Mouse (Mus musculus) heart, postnatal 0 days (tissue): Measurements from ENCODE around the gene Nsf.

Experiments
- CTCF ChIP-seq: IDR thresholded peaks from 2 replicates; pipeline ENCODE4 v1.5.1; 2016; ENCODE audit warnings: antibody characterized with exemption, control low read depth, low read depth
- EP300 ChIP-seq: IDR thresholded peaks from 2 replicates; pipeline ENCODE4 v1.6.1; 2016; ENCODE audit warnings: antibody characterized with exemption, low read depth

DNA sequence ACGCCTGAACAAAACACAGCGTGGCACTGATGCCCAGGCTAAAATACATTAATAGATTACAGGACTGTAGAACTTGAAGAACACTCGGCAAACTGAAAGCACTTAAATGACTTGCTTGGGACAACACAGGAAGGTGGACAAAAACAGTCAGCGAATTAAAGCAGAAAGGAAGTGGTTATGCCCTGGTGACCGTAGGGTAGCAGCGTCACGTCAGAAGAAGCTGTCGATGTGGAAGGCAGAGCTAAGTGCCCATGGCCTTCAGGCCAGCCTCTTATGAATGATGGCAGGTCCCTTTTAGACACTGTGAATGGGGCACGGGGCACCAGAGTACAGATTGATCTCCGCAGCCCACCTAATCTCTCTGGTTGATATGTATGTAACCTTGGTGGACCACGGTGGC lies 105.6 kb downstream of the Nsf start:
- TF ChIP-seq CTCF (no peak), EP300 (no peak)
